Mouse (Mus musculus): ENCODE data around the gene Sh3gl2. TPM values are rescaled to one million over a fixed set of nuclear protein-coding genes. Genes with fewer than 3 reads are reported as not detected.

Sh3gl2 gene
- total and polyA plus RNA-seq, 3 experiments, result 0.05 TPM; not detected in 2

GRCm38 (mm10) chr4:85339126-85339525 is 134.2 kb downstream of the Sh3gl2 start:
- Histone ChIP-seq H3K36me3 (replicated peaks) (no peaks in the 10 kb centered on the region), H3K27me3 (ENCODE audit: insufficient read depth, low read length) (no peaks in the 10 kb centered on the region), H3K4me1 (ENCODE audit: insufficient read depth, low read depth, low read length) (no peaks in the 10 kb centered on the region), H3K9me3 (replicated peaks) (peaks cover 8% of the 10 kb centered on the region), H3K4me3 (ENCODE audit: low read depth, low read length) (no peak overlapping the region)
- ATAC-seq (ENCODE audit: extremely low read depth, insufficient number of reproducible peaks, low FRiP score, poor library complexity, severe bottlenecking) (no peak), DNase-seq (ENCODE audit: low spot score) (no peak)
- TF ChIP-seq GATA2 (IDR thresholded peaks at IDR 0.05; ENCODE audit: borderline replicate concordance, low read depth, low read length), result no peak
- no peak for TF ChIP-seq TAL1 (conservative IDR thresholded peaks at IDR 0.05; ENCODE audit: low read depth, low read length)
- TF ChIP-seq GATA1 (IDR thresholded peaks at IDR 0.05; ENCODE audit: borderline replicate concordance, low read length), result no peak
- TF ChIP-seq POLR2AphosphoS5 (IDR thresholded peaks at IDR 0.05; ENCODE audit: insufficient replicate concordance, low read depth, low read length), result no peak
- no peak for TF ChIP-seq CTCF (IDR thresholded peaks at IDR 0.05; ENCODE audit: low read depth, low read length)

DNA sequence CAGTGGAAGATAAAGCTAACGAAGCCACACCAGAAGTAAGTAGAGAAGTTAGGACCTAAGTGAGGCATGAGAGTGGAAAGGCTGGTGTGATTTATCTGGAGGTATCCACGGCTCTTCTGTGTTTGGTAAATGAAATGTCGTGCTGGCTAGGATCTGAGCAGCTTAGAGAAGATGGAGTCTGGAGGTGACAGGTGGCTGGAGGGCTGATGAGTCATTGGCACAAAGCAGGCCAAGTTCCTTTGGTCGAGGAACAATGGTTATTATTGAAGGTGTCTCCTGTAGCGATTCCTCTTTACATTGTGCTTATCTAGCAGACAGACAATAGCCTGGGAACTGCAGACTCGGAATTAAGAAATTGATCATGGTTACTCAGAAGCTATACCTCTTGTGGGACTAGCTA is 135.8 kb downstream of the Sh3gl2 start:
- Histone ChIP-seq H3K9me3 (replicated peaks) (peaks cover 8% of the 10 kb centered on the region), H3K4me3 (ENCODE audit: low read depth, low read length) (no peak overlapping the region), H3K27me3 (ENCODE audit: insufficient read depth, low read length) (no peaks in the 10 kb centered on the region), H3K36me3 (replicated peaks) (no peaks in the 10 kb centered on the region), H3K4me1 (ENCODE audit: insufficient read depth, low read depth, low read length) (no peaks in the 10 kb centered on the region)
- TF ChIP-seq GATA1 (IDR thresholded peaks at IDR 0.05; ENCODE audit: borderline replicate concordance, low read length), result no peak
- no peak for TF ChIP-seq GATA2 (IDR thresholded peaks at IDR 0.05; ENCODE audit: borderline replicate concordance, low read depth, low read length)
- TF ChIP-seq TAL1 (conservative IDR thresholded peaks at IDR 0.05; ENCODE audit: low read depth, low read length), result no peak
- TF ChIP-seq CTCF (IDR thresholded peaks at IDR 0.05; ENCODE audit: low read depth, low read length), result no peak
- no peak for TF ChIP-seq POLR2AphosphoS5 (IDR thresholded peaks at IDR 0.05; ENCODE audit: insufficient replicate concordance, low read depth, low read length)
- ATAC-seq (ENCODE audit: extremely low read depth, insufficient number of reproducible peaks, low FRiP score, poor library complexity, severe bottlenecking) (no peak), DNase-seq (ENCODE audit: low spot score) (no peak)

DNA sequence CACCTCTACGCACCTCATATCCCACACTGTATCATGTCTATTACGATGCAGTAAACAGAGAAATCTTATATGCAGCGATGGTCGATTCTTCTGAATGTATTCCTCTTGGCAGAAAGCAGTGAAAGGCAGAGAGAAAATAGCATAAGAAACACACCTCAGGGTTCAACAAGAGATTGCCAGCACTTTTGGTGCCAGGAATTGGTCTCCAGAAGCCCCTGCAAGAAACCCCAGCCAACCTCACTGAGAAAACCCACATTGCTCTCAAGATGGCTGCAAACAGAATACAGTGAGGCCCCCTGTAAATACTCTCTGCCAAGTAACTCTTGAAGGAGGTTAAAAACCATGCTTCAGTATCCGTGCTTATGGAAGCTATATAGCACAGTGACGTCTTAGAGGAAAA is 141.0 kb downstream of the Sh3gl2 start:
- H3K36me3 ChIP-seq (replicated peaks), result no peaks in the 10 kb centered on the region
- no peak overlapping the region for H3K4me3 ChIP-seq (ENCODE audit: low read depth, low read length)
- ATAC-seq (ENCODE audit: extremely low read depth, insufficient number of reproducible peaks, low FRiP score, poor library complexity, severe bottlenecking), result no peak
- peaks cover 7% of the 10 kb centered on the region for H3K9me3 ChIP-seq (replicated peaks)
- no peaks in the 10 kb centered on the region for H3K27me3 ChIP-seq (ENCODE audit: insufficient read depth, low read length)
- H3K4me1 ChIP-seq (ENCODE audit: insufficient read depth, low read depth, low read length), result no peaks in the 10 kb centered on the region
- no peak for DNase-seq (ENCODE audit: low spot score)
- TF ChIP-seq TAL1 (conservative IDR thresholded peaks at IDR 0.05; ENCODE audit: low read depth, low read length) (no peak), POLR2AphosphoS5 (IDR thresholded peaks at IDR 0.05; ENCODE audit: insufficient replicate concordance, low read depth, low read length) (no peak), GATA2 (IDR thresholded peaks at IDR 0.05; ENCODE audit: borderline replicate concordance, low read depth, low read length) (no peak), CTCF (IDR thresholded peaks at IDR 0.05; ENCODE audit: low read depth, low read length) (no peak)

- no peak for DNase-seq (ENCODE audit: low spot score)
- ATAC-seq (ENCODE audit: extremely low read depth, insufficient number of reproducible peaks, low FRiP score, poor library complexity, severe bottlenecking), result no peak
- Histone ChIP-seq H3K4me1 (ENCODE audit: insufficient read depth, low read depth, low read length) (no peaks in the 10 kb centered on the region), H3K36me3 (replicated peaks) (no peaks in the 10 kb centered on the region), H3K4me3 (ENCODE audit: low read depth, low read length) (no peak overlapping the region), H3K27me3 (ENCODE audit: insufficient read depth, low read length) (no peaks in the 10 kb centered on the region), H3K9me3 (replicated peaks) (peaks cover 7% of the 10 kb centered on the region)
- no peak for TF ChIP-seq GATA1 (IDR thresholded peaks at IDR 0.05; ENCODE audit: borderline replicate concordance, low read length)
- no peak for TF ChIP-seq GATA2 (IDR thresholded peaks at IDR 0.05; ENCODE audit: borderline replicate concordance, low read depth, low read length)
- no peak for TF ChIP-seq TAL1 (conservative IDR thresholded peaks at IDR 0.05; ENCODE audit: low read depth, low read length)
- TF ChIP-seq POLR2AphosphoS5 (IDR thresholded peaks at IDR 0.05; ENCODE audit: insufficient replicate concordance, low read depth, low read length), result no peak
- no peak for TF ChIP-seq CTCF (IDR thresholded peaks at IDR 0.05; ENCODE audit: low read depth, low read length)
Observed at GRCm38 (mm10) chr4:85348079-85348643, 143.2 kb downstream of the Sh3gl2 start.

DNA sequence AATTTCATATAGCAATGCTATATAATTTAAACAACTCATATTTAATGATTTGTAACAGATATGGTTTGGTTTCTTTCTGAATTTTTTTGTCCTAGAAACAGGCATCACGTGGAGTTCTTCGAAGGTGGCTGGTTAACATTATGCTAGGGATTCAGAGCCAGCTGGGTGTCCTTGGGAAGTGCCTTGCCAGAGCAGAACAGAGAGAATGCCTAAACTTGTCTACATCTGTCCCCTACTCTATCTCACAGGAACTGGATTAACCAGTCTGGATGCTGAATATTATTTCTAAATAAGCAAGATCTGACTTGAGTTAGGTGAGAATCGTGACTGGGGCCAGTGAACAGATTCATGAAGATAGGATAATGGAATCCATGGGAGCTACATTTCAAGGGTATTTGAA is 157.7 kb downstream of the Sh3gl2 start:
- Histone ChIP-seq H3K27me3 (ENCODE audit: insufficient read depth, low read length) (no peaks in the 10 kb centered on the region), H3K4me1 (ENCODE audit: insufficient read depth, low read depth, low read length) (no peaks in the 10 kb centered on the region), H3K9me3 (replicated peaks) (peaks cover 11% of the 10 kb centered on the region), H3K4me3 (ENCODE audit: low read depth, low read length) (no peak overlapping the region), H3K36me3 (replicated peaks) (no peaks in the 10 kb centered on the region)
- TF ChIP-seq GATA2 (IDR thresholded peaks at IDR 0.05; ENCODE audit: borderline replicate concordance, low read depth, low read length) (no peak), TAL1 (conservative IDR thresholded peaks at IDR 0.05; ENCODE audit: low read depth, low read length) (no peak), POLR2AphosphoS5 (IDR thresholded peaks at IDR 0.05; ENCODE audit: insufficient replicate concordance, low read depth, low read length) (no peak), CTCF (IDR thresholded peaks at IDR 0.05; ENCODE audit: low read depth, low read length) (no peak), GATA1 (IDR thresholded peaks at IDR 0.05; ENCODE audit: borderline replicate concordance, low read length) (no peak)
- ATAC-seq (ENCODE audit: extremely low read depth, insufficient number of reproducible peaks, low FRiP score, poor library complexity, severe bottlenecking), result no peak
- no peak for DNase-seq (ENCODE audit: low spot score)

DNA sequence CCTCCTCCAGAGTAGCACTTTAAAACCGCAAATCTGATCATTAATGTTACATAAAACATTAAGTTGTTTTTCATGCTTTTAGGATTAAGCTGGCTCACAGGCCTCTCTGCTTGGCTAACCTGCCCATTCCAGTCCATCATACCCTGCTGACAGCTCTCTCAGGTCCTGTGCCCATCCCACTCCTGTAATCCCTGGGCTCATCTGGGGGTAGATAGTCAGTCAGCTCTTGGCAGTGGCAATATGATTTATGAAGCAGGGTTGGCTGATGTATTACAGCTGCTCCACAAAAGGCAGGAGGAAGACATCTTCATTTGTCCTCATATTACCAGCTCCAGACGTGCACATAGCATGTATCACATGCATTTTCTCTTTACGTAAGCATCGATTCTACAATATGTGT is 158.3 kb downstream of the Sh3gl2 start:
- Histone ChIP-seq H3K36me3 (replicated peaks) (no peaks in the 10 kb centered on the region), H3K9me3 (replicated peaks) (peaks cover 11% of the 10 kb centered on the region), H3K4me1 (ENCODE audit: insufficient read depth, low read depth, low read length) (no peaks in the 10 kb centered on the region), H3K27me3 (ENCODE audit: insufficient read depth, low read length) (no peaks in the 10 kb centered on the region), H3K4me3 (ENCODE audit: low read depth, low read length) (no peak overlapping the region)
- ATAC-seq (ENCODE audit: extremely low read depth, insufficient number of reproducible peaks, low FRiP score, poor library complexity, severe bottlenecking) (no peak), DNase-seq (ENCODE audit: low spot score) (no peak)
- no peak for TF ChIP-seq GATA1 (IDR thresholded peaks at IDR 0.05; ENCODE audit: borderline replicate concordance, low read length)
- no peak for TF ChIP-seq CTCF (IDR thresholded peaks at IDR 0.05; ENCODE audit: low read depth, low read length)
- TF ChIP-seq POLR2AphosphoS5 (IDR thresholded peaks at IDR 0.05; ENCODE audit: insufficient replicate concordance, low read depth, low read length), result no peak
- TF ChIP-seq TAL1 (conservative IDR thresholded peaks at IDR 0.05; ENCODE audit: low read depth, low read length), result no peak
